Mouse (Mus musculus) forebrain, embryonic 13.5 days (tissue): ENCODE results near the gene Ralgapa2. TPM values are rescaled to one million over a fixed set of nuclear protein-coding genes. Genes with fewer than 3 reads are reported as not detected.
A peak's percentile ranks its signal among the peaks of the same experiment; 100 is the strongest.

Source experiments
- ATAC-seq: fragments of 200-750 bp; cut with Nextera tagmentation; 2 replicates; pipeline ENCODE4 v1.8.0; 2017
- H3K27ac ChIP-seq: fragments of 300-500 bp; sonication (generic); 2 replicates; pipeline ENCODE4 v1.5.1; 2015; ENCODE audit warnings: inconsistent platforms, mild to moderate bottlenecking, moderate library complexity
- H3K27me3 ChIP-seq: fragments of 300-500 bp; sonication (generic); 2 replicates; pipeline ENCODE4 v1.6.1; 2015; ENCODE audit warnings: mild to moderate bottlenecking, inconsistent platforms
- H3K36me3 ChIP-seq: fragments of 300-500 bp; sonication (generic); 2 replicates; pipeline ENCODE4 v1.6.1; 2015; ENCODE audit warnings: mild to moderate bottlenecking, inconsistent platforms; ENCODE audit not compliant: poor library complexity, severe bottlenecking
- H3K4me1 ChIP-seq: fragments of 300-500 bp; sonication (generic); 2 replicates; pipeline ENCODE4 v1.6.1; 2015; ENCODE audit warnings: inconsistent platforms
- H3K4me2 ChIP-seq: fragments of 300-500 bp; sonication (generic); 2 replicates; pipeline ENCODE4 v1.6.1; 2015; ENCODE audit warnings: inconsistent platforms, mild to moderate bottlenecking, moderate library complexity
- H3K4me3 ChIP-seq: fragments of 300-500 bp; sonication (generic); 2 replicates; pipeline ENCODE4 v1.5.1; 2015; ENCODE audit warnings: mild to moderate bottlenecking, inconsistent platforms
- H3K9ac ChIP-seq: fragments of 300-500 bp; sonication (generic); 2 replicates; pipeline ENCODE4 v1.6.1; 2015; ENCODE audit warnings: mild to moderate bottlenecking, inconsistent platforms
- H3K9me3 ChIP-seq: fragments of 300-500 bp; sonication (generic); replicated peaks from 2 replicates; pipeline ENCODE4 v1.6.1; 2016; ENCODE audit warnings: inconsistent platforms
- WGBS: fragments of 180-500 bp; shearing (Covaris S2); methylation state at CpG from one replicate; pipeline ENCODE4 v1.1.7; 2015; 5-methylcytosine and 5-hydroxymethylcytosine counted together
- polyA plus RNA-seq: library from polyadenylated mRNA; unstranded; fragments of >200 nt; fragmentation: Nextera tagmentation; extraction: Ambion mirVana; gene quantifications from 2 replicates; pipeline ENCODE4 v1.2.1, GENCODE M21; 2015

Gene Ralgapa2
- polyA plus RNA-seq, 1 experiment from 2014 or later, result 12.8 TPM

GRCm38 (mm10) chr2:146310291-146310690 lies 201.9 kb downstream of the Ralgapa2 start:
- no peak overlapping the region for H3K9ac ChIP-seq
- 43% methylated on average over 6 of the region's 6 CpGs for WGBS
- peaks cover 4% of the 10 kb centered on the region; the same call in 1 of the 2 replicates for H3K36me3 ChIP-seq
- H3K4me3 ChIP-seq, result no peak overlapping the region
- ATAC-seq, result peak; percentile 75
- no peaks in the 10 kb centered on the region for H3K27me3 ChIP-seq
- peaks cover 48% of the 10 kb centered on the region for H3K4me1 ChIP-seq
- H3K4me2 ChIP-seq, result no peak overlapping the region
- H3K9me3 ChIP-seq, result no peaks in the 10 kb centered on the region
- peak overlapping the region; percentile 63 for H3K27ac ChIP-seq

GRCm38 (mm10) chr2:146309413-146309812 lies 202.7 kb downstream of the Ralgapa2 start:
- 58% methylated on average over 2 of the region's 2 CpGs for whole genome bisulfite sequencing
- H3K4me2 ChIP-seq, result no peak overlapping the region
- no peak overlapping the region for H3K4me3 ChIP-seq
- peaks cover 41% of the 10 kb centered on the region for H3K4me1 ChIP-seq
- no peaks in the 10 kb centered on the region for H3K9me3 ChIP-seq
- peaks cover 2% of the 10 kb centered on the region; the same call in 1 of the 2 replicates for H3K36me3 ChIP-seq
- H3K27ac ChIP-seq, result peak overlapping the region; percentile 63
- H3K9ac ChIP-seq, result no peak overlapping the region
- no peaks in the 10 kb centered on the region for H3K27me3 ChIP-seq
- ATAC-seq, result peak; percentile 86

DNA sequence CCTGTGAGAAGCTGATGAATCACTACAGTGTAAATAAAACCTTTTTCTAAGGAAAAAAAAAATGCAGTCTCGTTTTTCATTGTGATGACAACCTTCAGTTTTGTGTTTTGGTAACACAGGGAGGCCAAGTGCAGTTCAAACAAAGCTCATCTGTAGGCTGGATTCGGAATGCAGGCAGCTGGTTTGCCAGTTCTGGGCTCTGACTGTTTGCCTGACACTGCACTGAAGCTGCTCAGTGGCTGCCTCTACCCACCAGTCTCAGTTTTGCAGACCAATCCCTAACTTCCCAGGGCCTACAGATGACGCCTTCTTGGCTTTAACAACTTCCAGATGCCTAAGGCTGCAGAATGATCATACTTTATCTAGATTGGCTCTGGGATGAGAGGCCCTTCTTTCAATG lies 205.1 kb downstream of the Ralgapa2 start:
- H3K9ac ChIP-seq, result no peak overlapping the region
- ATAC-seq, result no peak

GRCm38 (mm10) chr2:146302094-146302699 lies 209.9 kb downstream of the Ralgapa2 start:
- Histone ChIP-seq H3K36me3 (no peaks in the 10 kb centered on the region), H3K4me1 (peaks cover 54% of the 10 kb centered on the region), H3K4me3 (no peak overlapping the region), H3K9ac (no peak overlapping the region), H3K27ac (peak overlapping the region; percentile 83), H3K9me3 (no peaks in the 10 kb centered on the region), H3K27me3 (no peaks in the 10 kb centered on the region), H3K4me2 (0 out of 2 replicates have a peak overlapping the region, but pooled peaks have one; percentile 25)
- 1% methylated on average over 9 of the region's 9 CpGs for WGBS
- peak; percentile 90 for ATAC-seq

More for the DNA sequence above, 205.1 kb downstream of the Ralgapa2 start:
- Histone ChIP-seq H3K27me3 (no peaks in the 10 kb centered on the region), H3K36me3 (no peaks in the 10 kb centered on the region), H3K4me3 (no peak overlapping the region), H3K4me1 (peaks cover 42% of the 10 kb centered on the region), H3K9me3 (no peaks in the 10 kb centered on the region), H3K4me2 (no peak overlapping the region), H3K27ac (no peak overlapping the region)
- 63% methylated on average over 3 of the region's 3 CpGs for WGBS

- Histone ChIP-seq H3K27ac (peak overlapping the region; percentile 83), H3K9ac (no peak overlapping the region), H3K4me2 (no peak overlapping the region), H3K4me1 (peaks cover 51% of the 10 kb centered on the region), H3K4me3 (no peak overlapping the region), H3K27me3 (no peaks in the 10 kb centered on the region), H3K9me3 (no peaks in the 10 kb centered on the region), H3K36me3 (no peaks in the 10 kb centered on the region)
- peak; percentile 44; the same call in 1 of the 2 replicates for ATAC-seq
- 18% methylated on average over 1 of the region's 1 CpGs for WGBS
Measured at GRCm38 (mm10) chr2:146300500-146301020, 211.6 kb downstream of the Ralgapa2 start.

- H3K27me3 ChIP-seq, result no peaks in the 10 kb centered on the region
- no peak overlapping the region for H3K4me3 ChIP-seq
- H3K4me1 ChIP-seq, result peaks cover 51% of the 10 kb centered on the region
- WGBS, result 11% methylated on average over 3 of the region's 3 CpGs
- peak; percentile 73 for ATAC-seq
- H3K36me3 ChIP-seq, result no peaks in the 10 kb centered on the region
- no peak overlapping the region for H3K4me2 ChIP-seq
- no peaks in the 10 kb centered on the region for H3K9me3 ChIP-seq
- no peak overlapping the region for H3K9ac ChIP-seq
- H3K27ac ChIP-seq, result peak overlapping the region; percentile 83
Measured at GRCm38 (mm10) chr2:146299841-146300460, 212.2 kb downstream of the Ralgapa2 start.

DNA sequence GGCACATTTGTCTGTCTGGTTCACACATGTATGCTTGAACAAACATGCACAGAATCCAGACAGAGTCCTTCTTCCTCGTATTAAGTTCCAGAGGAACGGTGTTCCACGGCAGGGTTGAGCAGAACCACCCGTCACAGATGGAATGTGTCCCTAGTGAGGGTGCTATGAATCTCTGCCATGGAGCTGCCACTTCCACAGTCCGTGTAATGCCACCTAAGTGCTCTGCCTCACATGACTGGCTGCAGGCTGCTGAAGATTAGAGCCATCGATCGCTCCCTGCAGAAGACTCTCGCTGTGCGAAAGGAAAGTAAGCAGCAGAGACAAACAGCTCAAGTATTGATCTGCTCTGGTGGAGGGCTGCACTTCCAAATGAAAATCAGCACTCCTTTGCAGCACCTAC lies 218.6 kb downstream of the Ralgapa2 start:
- H3K9me3 ChIP-seq, result no peaks in the 10 kb centered on the region
- H3K4me2 ChIP-seq, result no peak overlapping the region
- ATAC-seq, result no peak
- H3K36me3 ChIP-seq, result no peaks in the 10 kb centered on the region
- H3K4me3 ChIP-seq, result no peak overlapping the region
- H3K27me3 ChIP-seq, result no peaks in the 10 kb centered on the region
- no peak overlapping the region for H3K9ac ChIP-seq
- no peak overlapping the region for H3K27ac ChIP-seq
- 69% methylated on average over 9 of the region's 9 CpGs for WGBS
- H3K4me1 ChIP-seq, result peaks cover 53% of the 10 kb centered on the region

- no peaks in the 10 kb centered on the region for H3K36me3 ChIP-seq
- 0 out of 2 replicates have a peak overlapping the region, but pooled peaks have one; percentile 8 for H3K9ac ChIP-seq
- WGBS, result 3% methylated on average over 14 of the region's 14 CpGs
Measured at GRCm38 (mm10) chr2:146290871-146291637, 221.1 kb downstream of the Ralgapa2 start.

GRCm38 (mm10) chr2:146290366-146290765 lies 221.8 kb downstream of the Ralgapa2 start:
- Histone ChIP-seq H3K4me1 (peaks cover 66% of the 10 kb centered on the region), H3K36me3 (no peaks in the 10 kb centered on the region), H3K4me2 (no peak overlapping the region), H3K9me3 (no peaks in the 10 kb centered on the region), H3K27me3 (no peaks in the 10 kb centered on the region), H3K4me3 (no peak overlapping the region), H3K9ac (no peak overlapping the region; the same call in 1 of the 2 replicates), H3K27ac (peak overlapping the region; percentile 85)
- ATAC-seq, result peak; percentile 33; the same call in 1 of the 2 replicates
- WGBS, result 74% methylated on average over 6 of the region's 6 CpGs

More at GRCm38 (mm10) chr2:146290871-146291637, 221.1 kb downstream of the Ralgapa2 start:
- Histone ChIP-seq H3K27ac (peak overlapping the region; percentile 85), H3K4me1 (peaks cover 63% of the 10 kb centered on the region), H3K4me3 (no peak overlapping the region), H3K4me2 (peak overlapping the region; percentile 10; the same call in 1 of the 2 replicates), H3K27me3 (no peaks in the 10 kb centered on the region), H3K9me3 (no peaks in the 10 kb centered on the region)
- ATAC-seq, result peak; percentile 97

DNA sequence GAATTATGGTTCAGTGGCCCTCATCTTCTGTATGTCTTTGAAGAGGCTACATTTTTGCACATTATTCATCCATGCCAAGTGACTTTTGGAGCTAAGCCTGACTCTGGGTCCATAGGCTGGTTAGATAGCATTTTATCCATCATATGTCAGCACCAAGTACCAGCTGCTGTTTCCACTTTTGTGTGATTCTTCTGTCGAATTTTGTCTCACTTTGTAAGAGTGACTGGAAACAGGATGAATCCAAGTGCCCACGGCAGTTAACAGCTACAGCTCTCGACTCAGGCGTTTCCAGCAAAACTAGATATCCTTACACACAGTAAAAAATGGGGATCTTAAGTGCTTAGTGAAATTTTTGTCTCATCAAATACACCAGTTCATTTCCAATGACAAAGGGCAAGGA lies 222.8 kb downstream of the Ralgapa2 start:
- H3K36me3 ChIP-seq, result no peaks in the 10 kb centered on the region
- no peaks in the 10 kb centered on the region for H3K27me3 ChIP-seq
- ATAC-seq, result no peak
- no peak overlapping the region for H3K27ac ChIP-seq
- H3K4me2 ChIP-seq, result no peak overlapping the region
- H3K4me1 ChIP-seq, result peaks cover 66% of the 10 kb centered on the region
- H3K4me3 ChIP-seq, result no peak overlapping the region
- WGBS, result 79% methylated on average over 4 of the region's 4 CpGs
- no peaks in the 10 kb centered on the region for H3K9me3 ChIP-seq
- H3K9ac ChIP-seq, result no peak overlapping the region

GRCm38 (mm10) chr2:146288326-146288725 lies 223.8 kb downstream of the Ralgapa2 start:
- Histone ChIP-seq H3K27me3 (no peaks in the 10 kb centered on the region), H3K4me1 (peaks cover 58% of the 10 kb centered on the region), H3K9ac (no peak overlapping the region), H3K4me2 (no peak overlapping the region), H3K27ac (no peak overlapping the region), H3K36me3 (no peaks in the 10 kb centered on the region), H3K9me3 (no peaks in the 10 kb centered on the region), H3K4me3 (no peak overlapping the region)
- whole genome bisulfite sequencing, result 78% methylated on average over 1 of the region's 1 CpGs
- no peak for ATAC-seq

DNA sequence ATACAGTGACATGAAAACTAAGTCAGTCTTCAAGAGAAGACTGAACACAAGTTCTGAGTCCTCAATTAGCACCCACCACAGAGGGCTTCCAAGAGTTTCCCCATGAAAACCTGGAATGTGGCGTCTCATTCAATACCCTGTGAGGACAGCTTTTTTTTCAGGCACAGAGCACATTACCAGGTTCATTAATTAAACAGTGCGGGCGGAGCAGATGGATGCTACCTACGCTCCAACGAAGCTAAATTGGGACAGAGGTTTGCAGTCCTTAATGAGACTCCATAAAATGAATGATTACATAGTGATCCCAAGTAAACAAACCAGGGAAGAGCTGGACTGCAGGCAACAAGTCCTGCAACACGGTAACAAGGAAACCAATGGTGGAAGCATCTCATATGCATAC lies 224.6 kb downstream of the Ralgapa2 start:
- ATAC-seq, result peak; percentile 25; the same call in 1 of the 2 replicates
- Histone ChIP-seq H3K36me3 (no peaks in the 10 kb centered on the region), H3K4me1 (peaks cover 53% of the 10 kb centered on the region), H3K4me3 (no peak overlapping the region), H3K27ac (no peak overlapping the region), H3K27me3 (no peaks in the 10 kb centered on the region), H3K4me2 (no peak overlapping the region), H3K9ac (no peak overlapping the region), H3K9me3 (no peaks in the 10 kb centered on the region)
- WGBS, result 46% methylated on average over 6 of the region's 6 CpGs
